Mouse (Mus musculus) liver, postnatal 0 days (tissue): ENCODE measurements around the gene Rimbp3.

Experiments
- CTCF ChIP-seq: sonication (generic); IDR thresholded peaks from 2 replicates; pipeline ENCODE4 v1.5.1; 2016; ENCODE audit warnings: antibody characterized with exemption, low read depth
- EP300 ChIP-seq: IDR thresholded peaks from 2 replicates; pipeline ENCODE4 v1.6.1; 2016; ENCODE audit warnings: antibody characterized with exemption, low read depth, mild to moderate bottlenecking

DNA sequence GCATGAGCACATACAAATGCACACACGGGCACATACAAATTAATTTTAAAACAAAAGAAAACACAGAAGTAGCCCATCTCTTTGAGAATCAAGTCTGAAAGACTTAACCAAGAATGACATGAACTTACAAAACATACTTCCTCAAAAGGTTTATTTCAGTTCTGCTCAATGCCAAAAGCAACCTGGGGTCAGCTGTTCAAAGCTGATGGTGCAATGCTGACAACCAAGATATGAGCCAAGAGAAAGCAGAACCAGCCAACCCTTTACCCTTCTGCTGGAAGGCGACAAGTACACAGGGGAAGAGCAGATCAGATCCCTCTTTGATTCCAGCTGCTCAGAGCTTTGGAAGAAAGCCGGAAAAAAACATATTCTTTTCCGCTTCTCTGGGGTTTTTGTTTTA lies 27.0 kb upstream of the Rimbp3 start:
- TF ChIP-seq CTCF, result no peak
- TF ChIP-seq EP300, result peak; percentile 35; the same call in 1 of the 2 replicates
